Mouse (Mus musculus): ENCODE data around the gene Ccdc127. TPM values are rescaled to one million over a fixed set of nuclear protein-coding genes. Genes with fewer than 3 reads are reported as not detected.

The Ccdc127 gene
- total RNA-seq (2021), result 10 to 100 TPM; 43.2 to 49.9 TPM
- long read RNA-seq, experiment 1, full-length matches to known transcripts, result 49 of 55 reads
- long read RNA-seq, experiment 1, partial matches to known transcripts, result 0 of 55 reads
- long read RNA-seq, experiment 1, other reads (novel, unspliced or antisense), result 6 of 55 reads
- long read RNA-seq, experiment 2, full-length matches to known transcripts, result 52 of 55 reads
- long read RNA-seq, experiment 2, partial matches to known transcripts, result 1 of 55 reads
- long read RNA-seq, experiment 2, other reads (novel, unspliced or antisense), result 2 of 55 reads

DNA sequence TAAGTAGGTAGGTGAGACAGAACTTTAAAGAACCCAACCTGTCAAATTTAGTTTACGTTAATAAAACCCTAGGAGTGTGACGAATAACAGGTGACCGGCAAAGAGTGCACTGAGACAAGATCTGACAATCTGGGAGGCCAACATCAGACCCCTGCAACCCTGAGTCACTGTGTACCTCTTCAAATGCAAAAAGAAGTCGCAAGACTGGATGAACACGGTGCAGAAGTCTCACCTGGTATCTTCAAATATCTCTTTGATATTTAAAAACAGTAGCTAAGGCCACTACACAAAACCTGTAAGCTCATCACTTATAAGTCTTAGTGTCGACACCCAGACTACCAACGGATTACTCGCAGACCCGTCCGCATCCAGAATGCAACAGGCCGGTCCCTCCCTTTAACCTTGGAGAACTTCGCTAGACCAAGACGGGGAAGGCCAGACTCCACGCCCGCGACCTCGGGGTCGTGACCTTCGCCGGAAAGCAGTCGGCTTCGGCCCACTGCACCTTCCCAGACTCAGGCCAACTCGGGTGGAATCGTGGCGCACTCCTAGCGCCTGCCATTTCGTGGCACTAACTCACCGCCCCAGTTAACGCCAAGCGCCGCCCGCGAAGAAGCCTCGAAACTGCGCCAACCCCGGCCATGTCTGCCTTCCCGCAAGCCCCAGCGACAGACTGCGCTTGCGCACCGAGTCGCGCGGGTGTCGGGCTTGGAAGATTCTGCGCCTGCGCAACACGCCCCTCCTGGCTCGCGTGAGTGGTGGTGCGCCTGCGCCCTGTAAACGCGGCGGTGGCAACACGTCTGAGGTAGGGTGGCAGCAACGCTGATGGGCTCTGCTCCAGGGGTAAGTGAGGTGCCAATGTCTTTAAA lies at the start of gene Ccdc127, which contains the start of gene Sdha:
TSS of gene Ccdc127 (plus strand) at position 744 of the 869 bp plus-strand sequence.
TSS of gene Sdha (minus strand) at position 715 of the 869 bp plus-strand sequence.
- DNase-seq, result peak; percentile 98 to 99
- intact Hi-C loops (cut with DNase I), result loop anchor here (10.0 kb wide), 1 partner anchor 115 kb away; no protein-coding TSS in a partner anchor

- peak; percentile 78 to 82 for DNase-seq
- intact Hi-C loops (cut with DNase I), result loop anchor here (1.0 to 10.0 kb wide), 5 partner anchors 108 to 576 kb away; no protein-coding TSS in a partner anchor
Observed at GRCm38 (mm10) chr13:74300925-74301606, 49.0 kb upstream of the Ccdc127 start.

- intact Hi-C loops (cut with DNase I), result loop anchor here (1.0 to 10.0 kb wide), 5 partner anchors 109 to 577 kb away; no protein-coding TSS in a partner anchor
- no peak for DNase-seq
Observed at GRCm38 (mm10) chr13:74301607-74301984, 48.5 kb upstream of the Ccdc127 start.

DNA sequence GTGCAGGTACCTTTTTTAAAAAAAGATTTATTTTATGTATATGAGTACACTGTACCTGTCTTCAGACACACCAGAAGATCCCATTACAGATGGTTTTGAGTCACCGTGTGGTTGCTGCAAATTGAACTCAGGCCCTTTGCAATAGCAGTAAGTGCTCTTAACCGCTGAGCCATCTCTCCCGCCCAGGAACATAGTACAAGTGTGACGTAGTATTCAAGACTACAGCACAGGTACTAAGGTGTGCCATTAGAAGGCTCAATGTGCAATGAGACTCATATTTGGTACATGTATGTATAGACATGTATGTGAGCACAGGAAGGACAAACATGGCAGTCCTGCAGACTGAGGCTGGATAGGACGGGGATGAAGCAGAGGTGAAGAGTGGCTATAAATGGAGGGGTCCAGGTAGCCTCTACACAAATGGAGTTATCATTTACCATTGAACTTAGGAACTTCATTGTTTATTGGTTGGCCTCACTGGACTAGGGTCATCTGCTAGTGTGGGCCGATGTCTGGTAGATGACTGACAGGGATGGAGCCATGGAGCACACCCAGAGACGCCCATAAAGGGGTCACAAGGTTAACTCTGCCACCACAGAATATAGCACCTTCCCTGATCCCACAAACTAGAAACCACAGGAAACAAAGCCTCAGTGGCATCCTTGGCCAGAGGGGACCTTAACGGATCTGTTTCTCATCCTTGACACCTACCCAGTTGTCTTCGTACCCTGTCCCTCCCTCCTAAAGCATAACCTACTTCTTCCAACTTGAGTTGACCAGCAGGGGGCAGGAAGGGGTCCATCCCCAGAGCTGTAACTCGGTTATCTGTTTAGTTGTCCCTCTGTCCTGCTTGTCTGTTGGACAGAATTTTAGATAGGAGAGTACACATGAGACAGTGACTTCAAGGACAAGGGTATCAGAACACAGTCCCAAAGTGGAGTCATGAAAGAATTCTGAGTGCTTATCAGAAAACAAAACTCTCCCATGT lies 47.8 kb upstream of the Ccdc127 start:
- intact Hi-C loops (cut with DNase I), result loop anchor here (10.0 kb wide), 2 partner anchors 468 to 578 kb away; no protein-coding TSS in a partner anchor
- no peak for DNase-seq

DNA sequence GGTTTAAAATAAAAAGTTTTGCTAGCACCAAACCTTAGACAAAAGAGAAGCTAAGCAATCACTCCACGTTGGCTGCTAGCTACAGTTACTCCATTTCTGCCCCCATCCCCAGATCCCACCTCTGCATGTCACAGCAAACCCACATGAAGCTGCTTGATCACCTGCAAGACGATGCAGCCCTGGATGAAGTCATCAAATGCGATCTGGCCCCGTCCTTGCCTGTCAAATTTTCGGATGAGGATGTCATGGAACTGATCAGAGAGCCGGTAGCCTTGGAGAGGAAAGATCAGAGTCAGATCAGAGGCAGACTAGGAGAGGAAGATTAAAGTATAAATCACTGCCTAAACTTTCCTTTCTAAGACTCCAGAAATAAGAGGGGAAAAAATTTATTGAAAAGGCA lies 44.7 kb upstream of the Ccdc127 start:
- intact Hi-C loops (cut with DNase I), result loop anchor here (10.0 kb wide), 2 partner anchors 471 to 581 kb away; no protein-coding TSS in a partner anchor
- no peak for DNase-seq

DNA sequence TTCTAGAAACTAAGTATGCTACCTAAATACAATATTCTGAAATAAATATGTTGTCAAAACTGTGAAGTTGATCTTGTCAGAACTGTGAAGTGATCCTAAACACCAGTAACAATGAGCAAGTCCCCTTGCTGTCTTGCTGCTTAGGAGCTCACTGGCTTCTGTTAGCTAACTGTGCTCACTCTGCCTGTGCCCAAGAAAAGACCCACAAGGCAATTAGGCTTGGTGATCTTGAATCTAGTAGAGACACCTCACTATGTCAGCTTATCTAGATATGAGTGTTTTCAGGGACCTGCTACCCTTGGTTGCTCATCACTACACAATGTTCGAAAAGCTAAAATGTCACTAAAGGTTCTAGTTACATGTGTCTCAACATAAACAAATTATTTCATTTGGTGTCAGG lies 44.3 kb upstream of the Ccdc127 start:
- intact Hi-C loops (cut with DNase I), result loop anchor here (10.0 kb wide), 2 partner anchors 471 to 581 kb away; no protein-coding TSS in a partner anchor

DNA sequence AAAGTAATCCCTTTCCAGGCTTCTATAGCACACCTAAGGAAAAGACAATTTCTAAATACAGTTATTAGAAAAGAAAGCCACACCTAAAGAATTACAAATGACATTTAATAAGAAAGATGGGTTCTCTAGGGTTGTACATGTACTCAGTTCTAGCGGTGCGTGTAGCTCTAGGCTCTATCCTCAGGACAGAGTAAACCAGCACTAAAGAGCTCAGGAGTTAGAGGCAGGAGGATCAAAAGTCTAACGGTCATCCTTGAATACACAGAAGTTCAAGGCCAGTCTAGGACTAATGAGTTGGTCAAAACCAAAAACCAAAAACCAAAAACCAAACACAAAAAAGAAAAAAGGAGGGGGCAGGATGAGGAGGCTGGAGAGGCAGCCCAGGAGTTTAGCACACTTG lies 35.5 kb upstream of the Ccdc127 start:
- intact Hi-C loops (cut with DNase I), result no loop called here
- DNase-seq, result no peak

More for the DNA sequence above, 44.3 kb upstream of the Ccdc127 start:
- no peak for DNase-seq

DNA sequence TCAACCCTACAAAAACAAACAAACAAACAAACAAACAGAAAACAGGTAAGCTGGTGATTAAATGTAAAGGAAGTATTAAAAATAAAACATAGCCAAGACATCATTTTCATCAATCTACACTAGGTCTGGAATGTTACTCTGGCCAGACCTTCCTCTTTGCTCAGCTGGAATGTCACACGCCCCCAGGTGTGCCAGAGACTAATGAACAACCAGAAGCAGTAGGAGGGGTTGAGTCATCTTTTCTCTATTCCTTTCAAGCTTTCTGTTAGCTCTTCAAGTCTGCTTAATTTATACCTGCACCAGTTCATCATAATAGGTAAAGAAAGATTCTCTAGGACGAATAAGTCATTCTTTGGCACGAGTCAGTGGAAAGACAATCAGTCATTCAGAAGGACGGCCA lies 33.7 kb upstream of the Ccdc127 start:
- no peak for DNase-seq
- intact Hi-C loops (cut with DNase I), result no loop called here

GRCm38 (mm10) chr13:74316789-74317169 lies 33.3 kb upstream of the Ccdc127 start:
- intact Hi-C loops (cut with DNase I), result no loop called here
- DNase-seq, result no peak

DNA sequence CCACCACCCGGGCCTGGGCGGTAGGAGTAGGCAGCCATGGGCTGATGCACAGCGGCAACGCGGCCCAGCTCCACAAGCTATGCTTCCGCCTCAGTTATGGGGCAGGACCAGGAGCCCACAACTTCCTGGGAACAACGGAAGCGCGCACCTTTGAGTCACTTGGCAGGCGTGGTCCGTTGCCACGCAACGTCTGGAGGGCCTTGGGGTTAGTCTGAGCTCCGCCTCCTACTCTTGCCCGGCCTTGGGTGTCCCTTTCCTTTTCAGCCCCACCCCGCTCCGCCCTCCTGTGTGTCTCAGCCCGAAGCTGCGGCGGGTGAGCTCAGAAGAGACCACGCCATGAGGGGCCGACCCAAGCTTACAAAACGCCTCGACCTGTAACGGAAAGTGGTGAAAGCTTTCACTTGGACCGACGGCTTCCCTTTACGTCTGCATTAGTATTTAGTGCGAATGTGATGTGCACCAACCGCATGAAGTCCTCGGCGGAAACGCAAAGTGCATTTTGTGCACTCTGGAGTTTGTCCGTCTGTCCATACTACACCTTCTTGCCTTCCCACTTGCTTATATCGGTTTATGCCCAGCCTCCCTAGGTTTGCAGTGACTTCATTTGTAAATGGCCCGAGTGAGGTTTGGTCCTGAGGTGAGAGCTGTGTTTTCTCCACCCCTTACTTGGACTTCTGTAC lies 32.8 kb upstream of the Ccdc127 start, which contains the start of gene Pdcd6:
TSS of gene Pdcd6 (minus strand) at position 411 of the 680 bp plus-strand sequence.
- intact Hi-C loops (cut with DNase I), result no loop called here
- peak; percentile 92 for DNase-seq

- intact Hi-C loops (cut with DNase I), result no loop called here
- no peak for DNase-seq
Observed at GRCm38 (mm10) chr13:74329321-74329720, 20.8 kb upstream of the Ccdc127 start.

DNA sequence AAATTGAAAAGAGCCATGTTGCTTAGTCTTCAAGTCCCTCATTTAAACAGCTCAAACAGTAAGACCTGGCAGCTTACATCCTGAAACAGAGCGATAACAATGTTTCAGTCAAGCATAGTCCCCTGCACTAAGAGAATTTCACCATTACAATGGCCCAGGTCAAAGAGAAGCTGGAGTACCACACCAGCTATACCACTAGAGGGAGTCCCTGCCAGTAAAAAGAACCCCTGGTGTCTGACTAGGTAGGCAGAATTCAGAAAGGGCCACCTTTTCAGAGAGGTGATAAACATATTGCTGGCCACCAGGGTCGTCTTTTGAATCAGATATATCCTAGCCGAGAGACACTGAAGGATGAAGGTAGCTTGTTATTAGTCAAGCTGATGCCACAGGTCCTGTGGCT lies 9.1 kb upstream of the Ccdc127 start:
- intact Hi-C loops (cut with DNase I), result loop anchor here (2.0 to 10.0 kb wide), 2 partner anchors 124 to 194 kb away; no protein-coding TSS in a partner anchor
- DNase-seq, result peak in 1 of 2 experiments; percentile 54

- intact Hi-C loops (cut with DNase I), result no loop called here
- DNase-seq, result no peak
Observed at GRCm38 (mm10) chr13:74350435-74350906, 362 bp downstream of the Ccdc127 start.

DNA sequence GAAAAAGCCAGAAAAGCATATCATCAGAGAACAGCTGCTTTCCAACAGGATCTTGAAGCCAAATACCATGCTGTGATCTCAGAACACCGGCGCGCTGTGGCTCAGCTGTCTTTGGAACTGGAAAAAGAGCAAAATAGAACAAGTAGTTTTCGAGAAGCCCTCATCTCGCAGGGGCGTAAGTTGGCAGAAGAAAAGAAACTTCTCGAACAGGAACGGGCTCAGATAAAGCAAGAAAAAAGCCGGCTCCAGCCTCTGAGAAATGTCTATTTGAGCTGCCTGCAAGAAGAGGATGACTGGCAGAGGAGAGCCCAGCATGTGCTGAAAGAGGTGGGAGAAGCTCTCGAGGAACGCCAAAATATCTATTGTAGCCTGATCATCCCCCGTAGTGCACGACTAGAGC lies 6.4 kb downstream of the Ccdc127 start:
- intact Hi-C loops (cut with DNase I), result no loop called here
- no peak for DNase-seq

DNA sequence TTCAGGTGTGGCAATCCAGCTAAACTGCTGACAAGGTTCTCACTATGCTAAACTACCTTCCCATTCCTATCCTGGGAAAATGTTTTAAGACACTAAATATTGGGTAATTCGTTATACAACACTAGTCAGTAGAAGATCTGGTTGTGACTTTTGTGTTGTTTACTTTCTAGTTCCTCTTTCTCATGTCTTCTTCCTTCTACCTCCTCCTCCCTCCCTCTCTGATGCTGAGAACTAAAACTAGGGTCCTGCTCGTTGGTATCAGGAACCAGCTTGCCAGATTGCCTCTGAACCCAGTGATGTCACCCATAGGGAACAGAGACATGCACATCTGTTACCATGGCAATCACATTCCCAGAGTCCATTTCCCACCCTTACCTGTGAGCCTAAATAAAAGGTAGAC lies 12.1 kb downstream of the Ccdc127 start:
- intact Hi-C loops (cut with DNase I), result no loop called here
- no peak for DNase-seq

DNA sequence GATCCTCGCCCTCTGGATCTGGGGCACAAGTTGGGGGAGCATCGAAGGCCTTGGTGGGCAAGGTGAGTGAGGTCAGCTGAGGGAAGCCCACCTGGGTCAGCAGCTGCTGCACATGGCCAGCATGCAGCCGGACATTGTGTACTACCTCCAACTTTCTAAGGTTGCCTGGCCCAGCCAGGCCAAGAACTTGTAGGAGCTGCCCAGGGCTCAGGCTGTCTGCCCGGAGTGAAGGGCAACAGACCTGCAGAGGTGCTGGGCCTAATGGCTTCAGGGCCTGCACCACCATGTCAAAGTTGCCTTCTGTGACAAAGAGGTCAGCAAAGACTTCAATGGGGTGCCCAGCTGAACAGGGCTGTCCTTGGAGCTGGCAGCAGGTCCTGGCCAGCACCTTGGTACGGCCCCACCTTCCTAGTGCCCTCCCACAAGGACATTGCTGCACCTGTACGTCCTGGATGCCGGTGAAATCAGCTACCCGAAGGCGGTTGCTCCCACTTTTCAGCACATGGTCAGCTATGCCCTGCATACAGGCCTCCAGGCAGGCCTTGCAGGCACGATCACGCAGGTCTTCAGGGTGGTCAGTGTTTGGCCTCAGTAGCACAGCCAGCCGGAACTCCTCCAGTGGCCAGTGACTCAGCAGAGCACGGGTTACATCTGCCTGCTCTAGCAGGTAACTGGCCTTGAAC lies 13.2 kb downstream of the Ccdc127 start:
- intact Hi-C loops (cut with DNase I), result no loop called here
- DNase-seq, result peak; percentile 19 to 33

GRCm38 (mm10) chr13:74363859-74364235 lies 13.7 kb downstream of the Ccdc127 start, which contains the start of gene Lrrc14b:
TSS of gene Lrrc14b (minus strand) at chr13:74364005.
- DNase-seq, result peak; percentile 56 to 69
- intact Hi-C loops (cut with DNase I), result no loop called here

All from heart, postnatal 14 days (tissue).